Mouse (Mus musculus): Measurements from ENCODE around the gene Olfr1221.
"Not testable (repeated sequence)": the region's sequence is repeated elsewhere in the genome, so short reads cannot be mapped to it uniquely, and the experiment has no call there.

Olfr1221 gene

GRCm38 (mm10) chr2:89117183-89117582 is at the start of gene Olfr1221:
TSS of gene Olfr1221 (minus strand) at chr2:89117283.
- no peak for DNase-seq (ENCODE audit: low read depth, low spot score)

GRCm38 (mm10) chr2:89164711-89165110 is 47.6 kb upstream of the Olfr1221 start:
- DNase-seq (ENCODE audit: low read depth, low spot score) = not testable (repeated sequence)

GRCm38 (mm10) chr2:89163991-89164390 is 46.9 kb upstream of the Olfr1221 start, which contains the start of gene Olfr1224-ps1:
TSS of gene Olfr1224-ps1 (minus strand) at chr2:89164091.
- not testable (repeated sequence) for DNase-seq (ENCODE audit: low read depth, low spot score)

DNA sequence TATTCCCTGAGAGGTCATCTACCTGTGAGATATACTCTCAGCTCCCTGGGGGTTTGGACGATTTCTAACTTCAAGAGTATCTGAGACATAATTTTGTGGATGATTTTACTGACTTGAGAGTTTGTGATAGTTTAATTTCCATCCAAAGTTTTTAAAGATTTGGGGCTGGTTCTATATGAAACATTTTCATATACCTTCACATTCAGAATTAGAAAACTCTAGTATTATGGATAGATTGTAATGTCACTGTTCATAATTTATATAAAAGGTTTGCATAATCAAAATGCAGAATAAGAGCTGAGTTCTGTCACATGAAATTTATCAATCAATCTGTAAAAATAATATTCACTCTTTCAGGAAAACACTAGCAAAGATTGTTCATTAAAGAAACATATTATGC is 34.4 kb upstream of the Olfr1221 start, which contains the start of gene Olfr1223:
Olfr1223 (minus strand) TSS at position 101 of the 400 bp plus-strand sequence.
- DNase-seq (ENCODE audit: low read depth, low spot score) = no peak

GRCm38 (mm10) chr2:89132954-89133353 is 15.9 kb upstream of the Olfr1221 start, which contains the start of gene Olfr1222:
TSS of gene Olfr1222 (minus strand) at chr2:89133054.
- DNase-seq (ENCODE audit: low read depth, low spot score) = no peak

DNA sequence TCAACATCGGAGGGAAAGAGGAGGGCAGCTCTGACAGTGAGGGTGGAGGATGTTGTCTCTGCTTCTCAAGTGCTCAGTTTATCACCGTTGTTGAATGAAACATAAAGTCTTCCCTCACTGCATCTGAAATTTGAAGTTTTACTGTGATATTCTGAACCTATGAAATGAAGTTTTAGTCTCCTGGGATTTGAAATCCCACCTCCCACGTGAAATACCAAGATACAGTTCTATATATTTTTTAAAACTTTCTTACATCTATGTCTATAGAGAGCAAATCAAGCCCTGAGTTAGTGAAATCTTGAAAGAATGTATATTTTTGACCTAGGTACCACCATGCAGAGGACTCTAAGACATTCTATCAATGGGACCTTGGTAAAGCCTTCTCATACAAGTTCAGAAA is 10.3 kb downstream of the Olfr1221 start, which contains the start of gene Olfr1220:
Olfr1220 (minus strand) TSS at position 101 of the 400 bp plus-strand sequence.
- DNase-seq (ENCODE audit: low read depth, low spot score) = no peak

DNA sequence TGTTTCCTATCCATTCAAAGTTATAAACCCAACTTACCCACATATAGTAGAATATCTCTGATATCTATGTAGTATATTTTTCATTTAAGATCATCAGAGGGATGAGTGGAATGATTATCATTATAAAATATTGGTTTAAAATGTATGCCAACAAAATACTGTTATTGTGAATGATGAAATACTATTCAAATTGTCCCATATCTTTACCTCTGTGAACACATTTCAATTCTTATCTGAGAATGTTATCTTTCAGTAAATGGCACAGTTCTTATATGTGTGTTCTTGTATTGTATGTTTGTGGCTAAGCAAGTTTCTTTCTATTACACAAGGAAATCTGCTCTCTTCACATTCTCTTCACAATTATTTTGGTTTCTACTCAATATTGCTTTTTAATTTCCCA is 11.4 kb downstream of the Olfr1221 start:
- no peak for DNase-seq (ENCODE audit: low read depth, low spot score)

GRCm38 (mm10) chr2:89093848-89094247 is 23.2 kb downstream of the Olfr1221 start:
- DNase-seq (ENCODE audit: low read depth, low spot score) = no peak

DNA sequence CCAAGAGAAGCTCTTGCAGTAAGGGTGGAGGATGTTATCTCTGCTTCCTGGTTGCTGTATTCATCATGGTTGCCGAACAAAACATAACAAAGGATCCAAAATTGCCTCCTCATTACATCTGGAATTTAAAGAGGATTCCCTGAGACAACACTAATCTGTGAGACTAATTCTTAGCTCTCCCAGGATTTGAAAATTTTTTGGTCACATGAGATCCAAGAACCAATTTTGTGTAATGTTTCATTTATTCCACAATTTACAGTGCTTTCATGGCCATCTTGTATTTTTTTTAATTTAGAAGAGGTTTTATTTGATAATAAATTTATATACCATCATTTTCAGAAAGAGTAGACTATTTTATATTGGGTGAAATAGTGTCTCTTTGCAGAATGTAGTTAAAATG is 33.7 kb downstream of the Olfr1221 start, which contains the start of gene Olfr1219:
Olfr1219 (minus strand) TSS at position 101 of the 400 bp plus-strand sequence.
- no peak for DNase-seq (ENCODE audit: low read depth, low spot score)

GRCm38 (mm10) chr2:89081487-89081886 is 35.6 kb downstream of the Olfr1221 start:
- DNase-seq (ENCODE audit: low read depth, low spot score) = no peak

GRCm38 (mm10) chr2:89061087-89061486 is 56.0 kb downstream of the Olfr1221 start, which contains the start of gene Olfr1218:
TSS of gene Olfr1218 (minus strand) at chr2:89061187.
- no peak for DNase-seq (ENCODE audit: low read depth, low spot score)
